Comparison of ENCODE assay signal across 12 mouse cellular contexts in genomic region chr3:129392814-129393804, GRCm38 (mm10).
DNase-seq lines count a peak whose midpoint lies in the region; ATAC-seq lines count a peak whose summit lies in the region.
"Had no signal": no experiment of that assay in that cellular context is flagged by ENCODE, and none has a peak within 500 bp of the region (broad histone marks: within the 10 kb centered on the region; RNA-seq: fewer than 3 reads in every experiment).

No protein-coding gene starts in this region.

- intact Hi-C loops in left cerebral cortex, postnatal 14 days (cut with DNase I), result no loop called here

- H3K4me3 ChIP-seq in liver, embryonic 15.5 days (replicated peaks), result 0 out of 2 replicates have a peak overlapping the region, but pooled peaks have one; percentile 11
- no peak overlapping the region for H3K4me3 ChIP-seq in liver, embryonic 11.5 days (ENCODE audit: low read depth, low read length)
- H3K4me3 ChIP-seq in embryonic facial prominence, embryonic 14.5 days (ENCODE audit: low read depth, low read length), result peak overlapping the region; percentile 11; the same call in 1 of the 2 replicates
- H3K4me3 ChIP-seq: erythroblast, embryonic 14.5 days had no signal

- no peak overlapping the region for H3K9ac ChIP-seq in liver, embryonic 15.5 days
- no peak overlapping the region for H3K9ac ChIP-seq in liver, embryonic 11.5 days (ENCODE audit: low read depth, low read length)
- H3K9ac ChIP-seq in embryonic facial prominence, embryonic 14.5 days (ENCODE audit: low read depth, low read length), result no peak overlapping the region

- no peak overlapping the region for H3K4me2 ChIP-seq in liver, embryonic 15.5 days
- H3K4me2 ChIP-seq in liver, embryonic 11.5 days, result no peak overlapping the region
- peak overlapping the region; percentile 29; the same call in 1 of the 2 replicates for H3K4me2 ChIP-seq in embryonic facial prominence, embryonic 14.5 days (ENCODE audit: low read depth, low read length)

- H3K9me3 ChIP-seq in liver, embryonic 15.5 days (replicated peaks), result no peaks in the 10 kb centered on the region; the same call in 1 of the 2 replicates
- no peaks in the 10 kb centered on the region for H3K9me3 ChIP-seq in liver, embryonic 11.5 days (ENCODE audit: control insufficient read depth, low read length)
- H3K9me3 ChIP-seq in embryonic facial prominence, embryonic 14.5 days (ENCODE audit: control insufficient read depth, low read length), result no peaks in the 10 kb centered on the region

- no peaks in the 10 kb centered on the region for H3K36me3 ChIP-seq in liver, embryonic 15.5 days (replicated peaks)
- H3K36me3 ChIP-seq in liver, embryonic 11.5 days (ENCODE audit: control insufficient read depth, insufficient read depth, low read length), result no peaks in the 10 kb centered on the region
- no peaks in the 10 kb centered on the region for H3K36me3 ChIP-seq in embryonic facial prominence, embryonic 14.5 days (ENCODE audit: control insufficient read depth, insufficient read depth, low read length)

- H3K27me3 ChIP-seq in liver, embryonic 15.5 days, result no peaks in the 10 kb centered on the region
- H3K27me3 ChIP-seq in liver, embryonic 11.5 days (replicated peaks; ENCODE audit: control insufficient read depth, insufficient read depth, low read length), result no peaks in the 10 kb centered on the region
- H3K27me3 ChIP-seq in embryonic facial prominence, embryonic 14.5 days (replicated peaks; ENCODE audit: control insufficient read depth, insufficient read depth, low read length), result no peaks in the 10 kb centered on the region
- H3K27me3 ChIP-seq: Patski had no signal

- no peak for ATAC-seq in liver, embryonic 15.5 days (ENCODE audit: insufficient read depth)
- no peak for ATAC-seq in liver, embryonic 11.5 days (replicated peaks; ENCODE audit: low FRiP score)
- ATAC-seq in embryonic facial prominence, embryonic 14.5 days (ENCODE audit: low read depth), result no peak
- ATAC-seq: Patski had no signal

- no peak overlapping the region for H3K27ac ChIP-seq in liver, embryonic 15.5 days (replicated peaks)
- H3K27ac ChIP-seq in liver, embryonic 11.5 days (ENCODE audit: low read depth, low read length), result no peak overlapping the region
- no peak overlapping the region for H3K27ac ChIP-seq in embryonic facial prominence, embryonic 14.5 days (replicated peaks; ENCODE audit: low read depth, low read length)

- 59% methylated on average over 23 of the region's 23 CpGs for WGBS in liver, embryonic 15.5 days (ENCODE audit: insufficient replicate concordance)
- WGBS in liver, embryonic 11.5 days, result 77% methylated on average over 23 of the region's 23 CpGs
- 74% methylated on average over 23 of the region's 23 CpGs for WGBS in embryonic facial prominence, embryonic 14.5 days

- H3K4me1 ChIP-seq in liver, embryonic 15.5 days (replicated peaks), result no peaks in the 10 kb centered on the region
- H3K4me1 ChIP-seq in liver, embryonic 11.5 days (replicated peaks; ENCODE audit: control insufficient read depth, insufficient read depth, low read length), result no peaks in the 10 kb centered on the region
- 0 out of 2 replicates have a peak, but pooled peaks cover 5% of the 10 kb centered on the region for H3K4me1 ChIP-seq in embryonic facial prominence, embryonic 14.5 days (ENCODE audit: control insufficient read depth, insufficient read depth, low read length)

- peak; percentile 3 for DNase-seq in adrenal gland, adult 2 months
- no peak for DNase-seq in adrenal gland, adult 8-10 months
- DNase-seq in liver, embryonic 11.5 days (ENCODE audit: low spot score), result no peak
- no peak for DNase-seq in embryonic facial prominence, embryonic 14.5 days (ENCODE audit: low spot score)
- DNase-seq in kidney, postnatal 25 days, result peak; percentile 19 to 53
- DNase-seq in left cerebral cortex, postnatal 14 days (ENCODE audit: low spot score in 2 of 2), result no peak
- DNase-seq in urinary bladder, adult 18-20 months (ENCODE audit: low spot score in 2 of 2), result no peak
- DNase-seq: adrenal gland, postnatal 25 days; cerebellum, adult 9-10 months had no signal

Comparison
In these comparisons a context has a peak if more than half of its experiments do, and no peak if none do; other contexts are left out.
1. DNase-seq: peak in adrenal gland, adult 2 months (single experiment) and kidney, postnatal 25 days (2 of 2); none in adrenal gland, adult 8-10 months (single experiment), liver, embryonic 11.5 days (single experiment), embryonic facial prominence, embryonic 14.5 days (single experiment), left cerebral cortex, postnatal 14 days (0 of 2) and urinary bladder, adult 18-20 months (0 of 2).